Mouse (Mus musculus): Measurements from ENCODE around the gene Ttc39d.
"Not testable (repeated sequence)": the region's sequence is repeated elsewhere in the genome, so short reads cannot be mapped to it uniquely, and the experiment has no call there.

Gene Ttc39d

GRCm38 (mm10) chr17:80206671-80207581 lies at the start of gene Ttc39d, which contains the start of gene Srsf7:
TSS of gene Ttc39d (plus strand) at chr17:80207460.
TSS of gene Srsf7 (minus strand) at chr17:80207307.
- DNase-seq, result peak; percentile 98 to 99

DNA sequence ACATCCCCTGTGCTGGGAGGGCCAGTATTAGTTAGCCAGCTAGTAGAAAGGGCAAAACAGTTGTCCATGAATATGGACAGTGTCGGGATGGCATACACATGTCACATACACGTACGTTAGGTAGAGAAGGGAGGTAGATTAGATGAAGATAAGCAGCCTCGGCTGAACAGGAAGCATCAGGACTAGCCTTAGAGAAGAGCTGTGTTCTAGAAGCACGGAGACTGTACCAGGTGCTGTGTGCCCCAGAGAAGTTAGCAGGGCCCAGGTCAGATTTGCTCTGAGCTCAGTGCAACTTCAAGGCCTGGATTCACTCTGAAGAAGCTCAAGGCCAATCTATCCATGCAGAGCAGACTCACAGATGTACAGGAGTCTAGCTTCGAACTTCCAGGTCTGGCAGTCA lies 49.8 kb upstream of the Ttc39d start:
- no peak for DNase-seq

DNA sequence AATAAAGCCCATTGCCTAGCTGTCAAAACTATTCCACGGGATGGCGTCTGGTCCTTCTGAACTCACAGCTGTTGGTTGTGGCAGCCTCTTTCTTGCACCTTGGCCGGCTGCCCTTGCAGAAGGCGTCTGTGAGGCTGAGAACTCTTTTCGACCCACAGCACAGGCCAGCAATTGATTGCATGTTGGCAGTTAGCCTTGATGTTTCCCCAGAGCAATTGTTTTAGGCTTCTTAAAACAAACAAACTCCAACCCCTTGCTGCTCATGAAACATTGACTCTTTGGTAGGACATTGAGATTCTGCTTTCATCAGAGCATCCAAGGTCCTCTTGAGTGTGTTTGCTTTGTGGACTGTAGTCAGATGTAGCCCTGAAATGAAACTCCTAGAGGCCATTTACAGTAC lies 46.8 kb upstream of the Ttc39d start:
- DNase-seq, result peak; percentile 85 to 95

- DNase-seq, result no peak
Measured at GRCm38 (mm10) chr17:80163991-80164390, 43.3 kb upstream of the Ttc39d start.

DNA sequence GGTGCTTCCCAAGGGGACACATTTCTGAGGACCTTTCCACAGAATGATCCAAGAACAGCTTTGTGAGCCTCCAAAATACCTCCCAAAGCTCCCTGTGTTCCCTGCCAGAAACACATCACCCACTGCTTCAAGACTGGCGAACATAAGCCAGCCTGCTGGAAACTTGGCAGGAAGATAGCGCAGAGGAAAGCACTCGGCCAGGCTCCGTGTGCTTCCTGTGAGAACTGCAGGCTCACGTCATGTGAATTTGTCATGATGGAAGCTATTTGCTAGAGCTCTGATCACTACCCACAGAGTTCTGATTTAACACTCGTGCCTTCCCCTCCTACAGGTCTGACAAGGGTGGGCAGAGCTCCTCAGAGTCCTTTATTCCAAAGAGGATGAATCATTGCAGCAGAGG lies 41.5 kb upstream of the Ttc39d start:
- DNase-seq, result peak in 1 of 2 experiments; percentile 63

DNA sequence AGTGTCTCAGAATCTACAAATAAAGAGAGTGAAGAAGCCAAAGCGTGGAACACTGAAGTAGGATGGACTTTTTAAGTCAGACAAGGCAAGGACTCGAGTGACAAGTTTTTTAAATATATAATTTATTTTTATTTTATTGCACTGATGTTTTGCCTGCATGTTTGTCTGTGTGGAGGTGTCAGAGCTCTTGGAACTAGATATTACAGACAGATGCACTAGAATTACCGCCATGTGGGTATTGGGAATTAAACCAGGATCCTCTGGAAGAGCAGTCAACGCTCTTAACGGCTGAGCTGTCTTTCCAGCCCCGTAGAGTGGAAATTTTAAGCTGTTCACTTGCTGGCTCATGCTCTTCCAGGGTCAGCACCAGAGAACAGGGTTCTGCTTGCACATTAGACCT lies 40.9 kb upstream of the Ttc39d start:
- DNase-seq, result no peak

- DNase-seq, result no peak
Measured at GRCm38 (mm10) chr17:80167436-80167835, 39.8 kb upstream of the Ttc39d start.

GRCm38 (mm10) chr17:80167851-80168251 lies 39.4 kb upstream of the Ttc39d start:
- no peak for DNase-seq

- peak in 1 of 2 experiments; percentile 65 for DNase-seq
Measured at GRCm38 (mm10) chr17:80168425-80169182, 38.7 kb upstream of the Ttc39d start.

DNA sequence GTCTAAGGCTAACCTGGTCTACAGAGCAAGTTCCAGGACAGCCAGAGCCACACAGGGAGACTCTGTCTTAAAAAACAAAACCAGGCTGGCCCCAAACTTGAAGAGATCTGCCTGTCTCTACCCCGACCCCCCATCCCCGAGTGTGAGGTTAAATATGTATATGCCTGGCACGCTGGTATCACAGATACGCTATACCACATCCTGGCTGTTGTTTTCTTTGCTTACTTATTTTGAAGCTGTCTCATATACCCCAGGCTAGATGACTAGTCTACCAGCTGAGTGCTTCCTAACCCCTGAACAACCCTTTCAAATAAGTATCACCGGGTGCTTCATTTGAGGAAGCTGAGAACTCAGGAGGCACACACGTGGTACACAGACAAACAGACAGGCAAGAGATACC lies 37.5 kb upstream of the Ttc39d start:
- DNase-seq, result no peak

GRCm38 (mm10) chr17:80170951-80171350 lies 36.3 kb upstream of the Ttc39d start:
- DNase-seq, result no peak

- DNase-seq, result no peak
Measured at GRCm38 (mm10) chr17:80171948-80172347, 35.3 kb upstream of the Ttc39d start.

GRCm38 (mm10) chr17:80172761-80173160 lies 34.5 kb upstream of the Ttc39d start:
- DNase-seq, result no peak

DNA sequence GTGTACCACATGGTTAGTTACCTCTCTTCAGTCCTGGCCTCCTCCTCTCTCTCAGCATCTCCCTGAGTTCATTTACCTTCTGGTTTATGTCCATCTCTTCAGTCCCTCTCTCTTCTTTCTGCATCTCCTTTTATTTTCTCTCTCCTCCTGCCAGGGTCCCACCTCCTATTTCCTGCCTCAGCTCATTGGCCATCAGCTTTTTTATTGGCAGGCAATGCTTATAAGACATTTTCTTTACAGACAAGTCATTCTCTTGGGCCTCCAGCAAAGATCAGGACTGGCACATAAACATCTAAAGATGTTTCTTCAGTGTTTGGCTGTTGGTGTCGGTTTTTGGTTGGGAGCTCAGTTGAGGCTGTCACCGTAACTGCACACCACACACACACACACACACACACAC lies 33.6 kb upstream of the Ttc39d start:
- no peak for DNase-seq

- DNase-seq, result no peak
Measured at GRCm38 (mm10) chr17:80174146-80174545, 33.1 kb upstream of the Ttc39d start.

DNA sequence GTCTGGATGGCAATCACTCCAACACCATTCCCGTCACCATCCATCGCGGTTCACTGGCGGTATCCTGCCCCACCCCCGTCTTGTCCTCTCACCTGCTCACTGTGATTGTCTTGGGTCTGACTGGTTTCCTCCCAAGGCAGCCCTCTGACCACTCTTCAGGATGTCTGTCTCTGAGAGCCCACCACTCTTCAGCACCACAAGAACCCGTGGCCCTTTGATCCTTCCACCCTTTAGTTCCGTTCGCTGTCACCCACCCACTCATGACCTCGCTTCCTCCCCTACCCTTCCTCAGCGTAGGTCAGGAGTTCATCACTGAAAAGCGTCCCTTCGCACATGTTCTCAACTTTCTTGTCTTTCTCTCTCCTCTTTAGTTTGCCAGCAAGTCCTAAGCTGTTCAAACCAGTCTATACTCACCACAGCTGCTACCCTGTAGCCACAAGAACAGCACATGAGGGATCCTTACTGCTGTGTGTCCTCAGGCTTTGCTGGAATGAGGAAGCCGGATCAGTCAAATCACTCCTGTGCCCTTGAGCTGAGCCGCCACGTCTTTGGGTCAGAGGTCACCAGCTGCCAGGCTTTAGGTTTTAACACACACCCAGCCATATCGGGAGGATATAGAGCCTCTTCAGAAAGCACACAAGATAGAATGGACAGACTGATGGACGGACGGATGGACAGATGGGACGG lies 32.4 kb upstream of the Ttc39d start:
- peak in 1 of 2 experiments; percentile 40 for DNase-seq

DNA sequence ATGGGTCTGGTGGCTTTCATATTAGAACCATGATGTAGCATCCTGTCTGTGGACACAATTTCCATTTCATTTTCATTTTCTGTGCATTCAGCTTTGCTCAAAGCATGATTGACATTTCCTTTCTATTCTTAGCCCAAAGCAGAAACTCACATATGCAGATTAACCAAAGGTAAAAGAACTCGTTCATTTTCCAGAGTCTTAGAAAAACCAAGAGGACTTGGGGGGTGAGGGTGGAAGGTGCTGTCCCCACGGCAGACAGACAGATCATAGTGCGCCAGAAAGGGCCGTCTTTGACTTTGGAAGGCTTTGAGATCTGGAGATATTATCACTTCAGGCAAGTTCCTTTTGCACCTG lies 31.9 kb upstream of the Ttc39d start:
- no peak for DNase-seq

- DNase-seq, result no peak
Measured at GRCm38 (mm10) chr17:80175966-80176365, 31.3 kb upstream of the Ttc39d start.

DNA sequence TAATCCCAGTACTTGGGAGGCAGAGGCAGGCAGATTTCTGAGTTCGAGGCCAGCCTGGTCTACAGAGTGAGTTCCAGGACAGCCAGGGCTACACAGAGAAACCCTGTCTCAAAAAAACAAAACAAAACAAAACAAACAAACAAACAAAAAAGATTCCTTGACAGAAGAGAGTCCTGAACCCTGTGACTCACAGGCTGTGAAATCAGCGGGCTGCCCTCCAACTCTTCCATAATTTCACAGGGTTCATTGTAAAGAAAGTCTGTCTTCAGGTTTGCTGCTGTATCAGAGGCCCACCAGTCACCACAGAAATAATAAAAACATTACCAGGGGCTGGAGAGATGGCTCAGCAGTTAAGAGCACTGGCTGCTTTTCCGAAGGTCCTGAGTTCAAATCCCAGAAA lies 28.4 kb upstream of the Ttc39d start:
- not testable (repeated sequence) for DNase-seq

- DNase-seq, result peak; percentile 76 to 86
Measured at GRCm38 (mm10) chr17:80179959-80180358, 27.3 kb upstream of the Ttc39d start.

DNA sequence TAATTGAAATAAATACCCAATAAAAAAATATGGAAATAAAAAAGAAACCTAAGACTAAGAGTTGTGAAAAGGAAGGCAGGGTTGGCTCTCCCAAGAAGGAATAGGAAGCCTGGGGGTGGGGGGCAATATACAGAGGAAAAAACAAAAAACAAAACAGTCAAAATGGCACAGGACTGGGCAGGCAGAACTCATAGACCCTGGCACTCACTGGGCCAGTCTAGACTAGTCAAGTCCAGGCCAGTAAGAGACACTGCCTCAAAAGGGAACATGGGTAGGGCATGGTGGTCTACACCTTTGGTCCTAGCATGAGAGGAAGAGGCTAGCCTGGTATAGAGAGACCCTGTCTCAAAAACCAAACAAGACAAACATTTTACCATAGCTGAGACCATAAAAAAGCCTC lies 26.8 kb upstream of the Ttc39d start:
- DNase-seq, result no peak

GRCm38 (mm10) chr17:80183615-80184014 lies 23.6 kb upstream of the Ttc39d start:
- no peak for DNase-seq

DNA sequence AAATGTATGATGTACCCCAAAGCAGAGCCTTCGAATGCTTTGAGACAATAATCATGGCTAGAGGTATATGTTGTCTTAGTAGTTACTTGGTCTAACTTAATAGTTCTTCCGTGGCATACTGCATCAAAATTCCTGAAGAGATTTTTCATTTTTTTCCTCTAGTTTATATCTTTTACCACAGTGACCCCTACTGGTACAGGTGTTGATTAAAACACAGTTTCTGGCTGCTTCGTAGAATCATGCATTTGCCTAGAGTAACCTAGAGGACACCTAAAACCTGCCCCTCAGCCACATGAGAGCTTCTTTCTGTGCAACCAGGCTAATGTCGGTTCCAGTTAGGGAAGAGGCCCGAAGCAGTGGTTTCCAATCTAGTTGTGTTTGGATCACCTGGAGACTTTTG lies 14.2 kb upstream of the Ttc39d start:
- DNase-seq, result no peak
